Mouse (Mus musculus) C2C12 (cell line): ENCODE measurements around the gene Trp73.

Source experiments
- CTCF ChIP-seq: IDR thresholded peaks from one replicate; pipeline ENCODE4 v1.5.1; 2011; ENCODE audit not compliant: control insufficient read depth, insufficient read depth, insufficient read length
- MAX ChIP-seq: IDR thresholded peaks from one replicate; pipeline ENCODE4 v1.6.1; 2011; ENCODE audit warnings: mild to moderate bottlenecking, control low read depth
- MYOG ChIP-seq: IDR thresholded peaks from one replicate; pipeline ENCODE4 v1.6.1; 2011; ENCODE audit not compliant: control insufficient read depth, insufficient read length; ENCODE audit errors: extremely low read depth
- USF1 ChIP-seq: IDR thresholded peaks from one replicate; pipeline ENCODE4 v1.6.1; 2011; ENCODE audit warnings: low read depth, mild to moderate bottlenecking, control low read depth, moderate library complexity

DNA sequence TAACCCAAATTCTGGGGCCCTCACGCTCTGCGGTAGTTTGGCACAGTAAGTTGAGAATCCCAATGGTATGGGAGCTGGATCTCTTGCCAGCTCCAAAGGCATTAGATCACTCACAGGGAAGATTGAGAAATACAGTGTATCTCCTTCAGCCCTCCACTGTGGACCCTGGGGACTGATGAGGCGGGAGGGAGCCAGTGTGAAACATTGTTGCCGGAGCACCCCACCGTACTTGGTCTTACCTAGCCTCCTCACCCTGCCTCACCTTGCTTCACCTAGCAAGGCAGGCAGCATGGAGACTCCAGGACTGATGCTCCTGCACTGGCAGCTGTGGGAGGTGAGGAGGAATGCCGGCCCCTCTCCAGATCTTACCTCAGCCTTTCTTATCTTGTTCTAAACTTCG, 84.5 kb downstream of the Trp73 start:
- TF ChIP-seq CTCF (no peak), USF1 (no peak), MAX (no peak), MYOG (no peak)
